Mouse (Mus musculus): ENCODE measurements at regions not wholly inside any gene's neighbourhood (a gene's known extent, or its start where the extent isn't known, plus 50 kb on each side); places are given as distances from the start of the nearest gene placed in this dataset.

DNA sequence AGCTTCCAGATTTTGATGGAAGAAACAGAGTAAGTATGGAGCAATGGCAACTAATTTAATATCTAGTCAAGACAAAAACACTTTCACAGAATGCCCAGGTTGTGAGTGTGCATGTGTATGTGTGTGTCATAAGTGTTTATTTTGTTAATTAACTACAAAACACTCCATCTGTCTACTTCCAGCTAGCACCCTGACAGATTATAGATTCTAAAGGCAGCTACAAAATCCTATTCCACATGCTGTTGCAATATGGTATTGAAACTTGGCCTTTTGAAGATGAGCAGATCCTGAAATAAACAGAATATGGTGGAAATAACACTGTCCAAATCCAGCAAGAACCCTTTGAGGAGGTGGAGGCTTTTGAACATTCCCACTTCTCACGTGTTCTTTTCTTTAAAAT, 1356.9 kb downstream of the Defb40 start:
- TF ChIP-seq MAX (IDR thresholded peaks at IDR 0.05; ENCODE audit: low read depth) (no peak), POLR2A (IDR thresholded peaks at IDR 0.05; ENCODE audit: insufficient read length, low read depth) (no peak), POLR2AphosphoS2 (IDR thresholded peaks at IDR 0.05; ENCODE audit: insufficient read length, low read depth) (no peak), SRF (IDR thresholded peaks at IDR 0.05; ENCODE audit: control insufficient read depth, insufficient read length, low read depth) (no peak), CEBPB (IDR thresholded peaks at IDR 0.05; ENCODE audit: insufficient read depth, poor library complexity, severe bottlenecking) (no peak), TCF3 (IDR thresholded peaks at IDR 0.05; ENCODE audit: insufficient read length, low read depth) (no peak), USF1 (IDR thresholded peaks at IDR 0.05; ENCODE audit: low read depth) (no peak), MYOG (IDR thresholded peaks at IDR 0.05; ENCODE audit: control insufficient read depth in 1 of 3, insufficient read depth in 1 of 3, insufficient read length in 2 of 3, low read depth in 2 of 3) (no peak)
